Comparison of ENCODE assay signal across 8 mouse cellular contexts in the genomic region with DNA sequence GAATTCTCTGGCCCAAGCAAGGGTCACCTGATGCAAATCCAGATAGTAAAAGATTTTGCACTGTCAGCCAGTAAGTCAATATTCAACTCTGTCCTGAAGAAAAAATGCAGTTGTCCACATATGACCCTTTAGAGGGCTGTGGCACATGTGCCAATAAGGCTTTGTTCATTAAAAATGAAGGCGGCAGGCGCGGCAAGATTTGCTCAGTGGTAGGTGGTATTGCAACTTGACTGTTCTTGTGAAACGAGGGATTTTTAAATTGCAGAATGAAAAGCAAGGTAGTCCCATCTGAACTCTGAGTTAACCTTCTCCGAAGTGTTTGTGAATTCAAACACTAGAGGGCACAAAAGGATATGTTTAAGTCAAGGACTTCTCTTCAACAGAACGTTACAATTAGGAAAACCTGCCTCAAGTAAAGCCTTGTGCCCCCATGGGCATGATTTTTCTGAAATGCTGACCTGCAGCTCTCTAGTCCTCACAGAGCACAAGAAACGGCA.
DNase-seq lines count a peak whose midpoint lies in the region; ATAC-seq lines count a peak whose summit lies in the region.

No protein-coding gene starts in this region.

- peak; percentile 66 for DNase-seq in kidney, adult 11 months
- peak; percentile 62 for DNase-seq in MN1 (ENCODE audit: low spot score)
- DNase-seq in embryo, embryonic 10.5 days (ENCODE audit: low spot score): peak; percentile 72
- peak; percentile 19 for DNase-seq in kidney, postnatal 10 days
- peak; percentile 22 for DNase-seq in naive thymus-derived CD4-positive, alpha-beta T cell, adult 2 months (ENCODE audit: low read depth)
- DNase-seq in natural killer cell, adult 2 months (ENCODE audit: low spot score in 2 of 2): no peak
- DNase-seq in adrenal gland, postnatal 4 days (ENCODE audit: low spot score in 2 of 2): no peak

- no peak overlapping the region for H3K4me3 ChIP-seq in kidney, embryonic 14.5 days (ENCODE audit: low read length)

- no peaks in the 10 kb centered on the region for H3K36me3 ChIP-seq in kidney, embryonic 14.5 days (ENCODE audit: control insufficient read depth, insufficient read depth, low read length)

- H3K4me2 ChIP-seq in kidney, embryonic 14.5 days (replicated peaks; ENCODE audit: low read depth, low read length): no peak overlapping the region

- H3K9ac ChIP-seq in kidney, embryonic 14.5 days (ENCODE audit: low read depth, low read length): no peak overlapping the region

- no peak overlapping the region for H3K27ac ChIP-seq in kidney, embryonic 14.5 days (ENCODE audit: low read depth, low read length)

- ATAC-seq in kidney, embryonic 14.5 days (ENCODE audit: low FRiP score, low TSS enrichment): no peak; the same call in 1 of the 2 replicates

- 0 out of 2 replicates have a peak, but pooled peaks cover 3% of the 10 kb centered on the region for H3K4me1 ChIP-seq in kidney, embryonic 14.5 days (ENCODE audit: control insufficient read depth, insufficient read depth, low read length)

- no peaks in the 10 kb centered on the region for H3K27me3 ChIP-seq in kidney, embryonic 14.5 days (ENCODE audit: control insufficient read depth, insufficient read depth, low read length)

- H3K9me3 ChIP-seq in kidney, embryonic 14.5 days (ENCODE audit: control insufficient read depth, low read length): no peaks in the 10 kb centered on the region

- WGBS in kidney, embryonic 14.5 days: 18% methylated on average over 7 of the region's 7 CpGs

Comparison
In these comparisons a context has a peak if more than half of its experiments do, and no peak if none do; other contexts are left out.
1. DNase-seq: peak in kidney, adult 11 months (single experiment), MN1 (single experiment), embryo, embryonic 10.5 days (single experiment), kidney, postnatal 10 days (single experiment) and naive thymus-derived CD4-positive, alpha-beta T cell, adult 2 months (single experiment); none in natural killer cell, adult 2 months (0 of 2) and adrenal gland, postnatal 4 days (0 of 2).